Mouse (Mus musculus): ENCODE results near the gene Ivns1abp.
"Not testable (repeated sequence)": the region's sequence is repeated elsewhere in the genome, so short reads cannot be mapped to it uniquely, and the experiment has no call there.

The Ivns1abp gene

GRCm38 (mm10) chr1:151344283-151345108, at the start of gene Ivns1abp:
Ivns1abp (plus strand) TSS chr1:151344477.
- peak; percentile 98 for DNase-seq (ENCODE audit: low spot score in 2 of 2)

DNA sequence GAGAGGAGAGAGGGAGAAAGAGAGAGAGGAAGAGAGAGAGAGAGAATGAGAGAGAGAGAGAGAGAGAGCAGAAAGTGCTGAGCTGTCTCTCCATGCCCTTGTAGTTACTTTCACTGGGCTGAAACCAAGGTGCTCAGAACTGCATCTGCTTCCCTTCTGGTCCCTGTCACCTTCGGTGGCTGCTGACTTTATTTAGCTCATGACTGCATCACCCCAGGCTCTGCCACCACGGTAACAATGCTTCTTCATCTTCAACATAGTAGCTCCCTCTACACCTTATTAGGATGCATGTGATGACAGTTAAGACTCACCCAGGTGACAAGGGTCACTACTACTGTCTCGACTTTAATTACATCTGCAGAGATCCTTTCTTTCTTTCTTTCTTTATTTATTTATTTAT, 48.8 kb upstream of the Ivns1abp start:
- no peak for DNase-seq (ENCODE audit: low spot score in 2 of 2)

DNA sequence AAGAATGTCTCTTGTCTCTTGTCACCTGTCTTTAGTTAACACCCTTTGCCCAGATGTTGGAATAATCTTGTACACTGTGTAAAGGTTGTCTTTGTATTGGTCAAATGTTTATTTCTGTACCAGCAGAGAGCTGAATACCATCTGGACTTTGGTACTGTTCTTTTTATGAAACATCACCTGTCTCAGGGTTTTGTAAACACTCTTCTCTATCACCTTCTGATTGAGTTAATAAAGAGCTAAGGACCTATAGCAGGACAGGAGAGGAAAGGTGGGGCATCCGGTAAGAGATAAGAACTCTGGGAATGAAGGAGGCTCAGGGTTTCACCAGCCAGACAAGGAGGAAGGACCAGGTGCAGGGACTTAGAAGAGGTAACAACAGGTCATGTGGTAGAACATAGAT, 47.7 kb upstream of the Ivns1abp start:
- DNase-seq (ENCODE audit: low spot score in 2 of 2), result no peak

GRCm38 (mm10) chr1:151297025-151297424, 47.3 kb upstream of the Ivns1abp start:
- DNase-seq (ENCODE audit: low spot score in 2 of 2), result no peak

- no peak for DNase-seq (ENCODE audit: low spot score in 2 of 2)
Observed at GRCm38 (mm10) chr1:151297596-151297995, 46.7 kb upstream of the Ivns1abp start.

GRCm38 (mm10) chr1:151301456-151301855, 42.8 kb upstream of the Ivns1abp start:
- DNase-seq (ENCODE audit: low spot score in 2 of 2), result no peak

- peak in 1 of 2 experiments; percentile 65 for DNase-seq (ENCODE audit: low spot score in 2 of 2)
Observed at GRCm38 (mm10) chr1:151301904-151302303, 42.4 kb upstream of the Ivns1abp start.

DNA sequence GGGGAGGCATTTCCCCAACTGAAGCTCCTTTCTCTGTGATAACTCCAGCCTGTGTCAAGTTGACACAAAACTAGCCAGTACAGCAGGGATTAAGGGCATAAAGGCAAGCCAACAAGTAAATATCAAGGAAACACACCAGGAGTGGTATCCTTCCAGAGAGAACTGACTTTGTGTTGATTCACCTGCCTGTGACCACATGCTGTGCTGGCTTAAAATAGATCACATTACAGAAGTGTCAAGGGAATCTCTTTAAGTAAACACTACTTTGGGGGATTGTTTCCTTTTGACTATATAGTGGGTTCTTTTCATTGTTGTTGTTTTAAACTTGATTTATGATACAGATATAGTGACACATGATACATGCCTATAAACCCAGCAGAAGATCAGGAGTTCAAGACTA, 41.0 kb upstream of the Ivns1abp start:
- DNase-seq (ENCODE audit: low spot score in 2 of 2), result no peak

GRCm38 (mm10) chr1:151305001-151305400, 39.3 kb upstream of the Ivns1abp start:
- DNase-seq (ENCODE audit: low spot score in 2 of 2), result not testable (repeated sequence)

- no peak for DNase-seq (ENCODE audit: low spot score in 2 of 2)
Observed at GRCm38 (mm10) chr1:151307059-151307458, 37.2 kb upstream of the Ivns1abp start.

- DNase-seq (ENCODE audit: low spot score in 2 of 2), result no peak
Observed at GRCm38 (mm10) chr1:151307821-151308220, 36.5 kb upstream of the Ivns1abp start.

- no peak for DNase-seq (ENCODE audit: low spot score in 2 of 2)
Observed at GRCm38 (mm10) chr1:151308508-151308907, 35.8 kb upstream of the Ivns1abp start.

GRCm38 (mm10) chr1:151310511-151310910, 33.8 kb upstream of the Ivns1abp start:
- no peak for DNase-seq (ENCODE audit: low spot score in 2 of 2)

- no peak for DNase-seq (ENCODE audit: low spot score in 2 of 2)
Observed at GRCm38 (mm10) chr1:151311379-151311778, 32.9 kb upstream of the Ivns1abp start.

DNA sequence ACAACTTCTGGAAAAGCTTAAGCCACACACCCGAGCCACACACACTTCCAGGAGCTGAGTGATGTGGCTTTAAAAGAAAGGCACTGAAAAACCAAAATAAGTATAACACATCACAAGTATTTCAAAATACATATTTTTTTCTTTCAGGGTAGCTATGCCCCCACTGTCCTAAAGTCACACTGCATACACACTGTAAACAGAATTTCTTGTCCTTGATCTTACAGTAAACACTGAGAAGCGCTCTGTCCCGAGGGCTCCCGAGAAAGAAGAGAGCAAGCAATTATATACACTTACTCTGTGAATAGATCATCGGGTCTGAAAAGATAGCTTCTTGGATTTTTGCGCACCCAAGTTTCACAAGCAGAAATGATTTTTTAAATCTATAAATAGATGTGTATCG, 25.0 kb upstream of the Ivns1abp start:
- DNase-seq (ENCODE audit: low spot score in 2 of 2), result no peak

- no peak for DNase-seq (ENCODE audit: low spot score in 2 of 2)
Observed at GRCm38 (mm10) chr1:151320408-151320807, 23.9 kb upstream of the Ivns1abp start.

- no peak for DNase-seq (ENCODE audit: low spot score in 2 of 2)
Observed at GRCm38 (mm10) chr1:151325328-151325727, 18.9 kb upstream of the Ivns1abp start.

- no peak for DNase-seq (ENCODE audit: low spot score in 2 of 2)
Observed at GRCm38 (mm10) chr1:151328341-151329097, 15.8 kb upstream of the Ivns1abp start.

DNA sequence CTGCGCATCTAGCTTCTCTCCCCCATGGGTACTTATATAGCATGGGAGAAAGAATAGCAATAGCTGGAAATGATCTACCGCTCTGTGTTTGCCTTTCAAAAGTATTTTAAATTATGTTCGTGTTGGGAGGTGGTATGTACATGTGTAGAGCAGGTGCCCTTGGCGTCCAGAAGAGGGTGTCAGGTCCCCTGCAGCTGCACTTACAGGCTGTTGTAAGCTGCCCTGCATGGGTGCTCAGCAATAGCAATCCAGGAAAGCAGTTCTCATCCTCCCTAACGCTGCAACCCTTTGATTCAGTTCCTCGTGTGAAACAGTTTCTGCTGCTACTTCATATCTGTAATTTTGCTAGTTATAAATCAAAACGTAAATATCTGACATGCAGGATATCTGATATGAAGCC, 14.7 kb upstream of the Ivns1abp start:
- DNase-seq (ENCODE audit: low spot score in 2 of 2), result no peak

DNA sequence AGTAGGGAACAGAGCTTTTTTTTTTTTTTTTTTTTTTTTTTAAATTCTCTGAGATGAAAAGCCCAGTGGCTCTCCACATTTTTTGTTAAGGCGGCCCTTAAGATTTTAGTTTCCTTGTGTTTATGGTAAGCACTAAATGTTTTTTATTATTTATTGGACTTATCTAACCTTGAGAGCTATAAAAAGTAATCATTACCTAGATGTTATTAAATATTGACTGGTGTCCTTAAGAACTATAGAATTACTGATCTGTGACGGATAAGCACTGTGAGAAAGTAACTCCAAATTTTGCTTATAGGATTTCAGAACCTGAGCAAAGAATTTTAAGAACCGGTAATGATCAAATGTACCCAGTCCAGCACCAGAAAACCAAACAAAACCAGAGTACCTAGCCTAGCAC, 11.5 kb upstream of the Ivns1abp start:
- DNase-seq (ENCODE audit: low spot score in 2 of 2), result no peak

DNA sequence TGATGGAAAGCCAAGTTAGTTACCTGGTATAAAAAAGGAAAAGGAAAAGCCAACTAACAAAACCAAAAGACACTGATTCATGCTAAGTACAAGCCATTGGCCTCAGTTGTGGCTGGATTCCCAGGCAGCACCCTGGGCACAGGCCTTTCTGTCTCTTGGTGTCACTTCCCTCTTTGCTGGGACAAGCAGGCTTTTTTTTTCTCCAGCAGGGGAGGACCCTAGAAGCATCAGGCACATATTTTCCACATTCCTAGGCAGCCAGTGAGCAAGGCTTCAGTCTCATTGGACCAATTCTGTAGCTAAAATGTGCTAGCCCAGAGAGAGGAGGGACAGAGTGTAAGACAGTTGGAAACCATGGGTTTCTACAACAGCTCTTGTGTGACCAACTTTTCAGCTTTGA, 6.0 kb upstream of the Ivns1abp start:
- peak in 1 of 2 experiments; percentile 35 for DNase-seq (ENCODE audit: low spot score in 2 of 2)

- no peak for DNase-seq (ENCODE audit: low spot score in 2 of 2)
Observed at GRCm38 (mm10) chr1:151338941-151339340, 5.3 kb upstream of the Ivns1abp start.

Data from right cerebral cortex, postnatal 10 days (tissue).